Mouse (Mus musculus) MEL (cell line): ENCODE results near the gene Armc8. TPM values are rescaled to one million over a fixed set of nuclear protein-coding genes. Genes with fewer than 3 reads are reported as not detected.

Source experiments
- DNase-seq: peaks from one replicate; pipeline ENCODE4 v3.0.0; 2011; ENCODE audit warnings: low read depth, low spot score
- H3K27ac ChIP-seq: 2 replicates; pipeline ENCODE4 v1.5.1; 2012; ENCODE audit warnings: low read depth, mild to moderate bottlenecking, control low read depth, low read length, moderate library complexity; ENCODE audit not compliant: control insufficient read depth
- H3K27me3 ChIP-seq, 2 experiments: fragments of 150-350 bp in 1 of 2; sonication (generic) in 1 of 2; 2 replicates each; pipeline ENCODE4 v1.6.1; 2012; ENCODE audit warnings: low read length in 2 of 2, mild to moderate bottlenecking in 2 of 2, improper control_type of control experiment in 1 of 2, moderate library complexity in 1 of 2; ENCODE audit not compliant: insufficient read depth in 2 of 2, control insufficient read depth in 1 of 2
- H3K36me3 ChIP-seq, 2 experiments: 2 replicates each; pipeline ENCODE4 v1.6.1; 2012 to 2014; ENCODE audit warnings: low read length in 2 of 2, improper control_type of control experiment in 1 of 2, inconsistent platforms in 1 of 2, mild to moderate bottlenecking in 1 of 2; ENCODE audit not compliant: insufficient read depth in 2 of 2, control insufficient read depth in 1 of 2
- H3K4me1 ChIP-seq, 2 experiments: fragments of 150-350 bp in 1 of 2; sonication (generic) in 1 of 2; 2 replicates each; pipeline ENCODE4 v1.6.1; 2012; ENCODE audit warnings: low read length in 2 of 2, improper control_type of control experiment in 1 of 2, mild to moderate bottlenecking in 1 of 2; ENCODE audit not compliant: insufficient read depth in 2 of 2, control insufficient read depth in 1 of 2
- H3K4me3 ChIP-seq, 2 experiments: fragments of 150-350 bp in 1 of 2; sonication (generic) in 1 of 2; 2 replicates each; pipeline ENCODE4 v1.5.1; 2012; ENCODE audit warnings: low read depth in 2 of 2, low read length in 2 of 2, mild to moderate bottlenecking in 2 of 2, moderate library complexity in 2 of 2, control low read depth in 1 of 2, improper control_type of control experiment in 1 of 2; ENCODE audit not compliant: control insufficient read depth in 1 of 2, insufficient read depth in 1 of 2
- H3K79me2 ChIP-seq: 2 replicates; pipeline ENCODE4 v1.6.1; 2012; ENCODE audit warnings: mild to moderate bottlenecking, low read length, moderate library complexity; ENCODE audit not compliant: control insufficient read depth, poor library complexity, insufficient read depth
- H3K9ac ChIP-seq: 2 replicates; pipeline ENCODE4 v1.6.1; 2012; ENCODE audit warnings: low read depth, mild to moderate bottlenecking, control low read depth, low read length, moderate library complexity; ENCODE audit not compliant: control insufficient read depth, poor library complexity, severe bottlenecking
- H3K9me3 ChIP-seq: fragments of 150-350 bp; sonication (generic); replicated peaks from 2 replicates; pipeline ENCODE4 v1.6.1; 2012; ENCODE audit warnings: mild to moderate bottlenecking, low read length, improper control_type of control experiment, moderate library complexity; ENCODE audit not compliant: insufficient read depth
- BHLHE40 ChIP-seq: IDR thresholded peaks from 2 replicates; pipeline ENCODE4 v1.6.1; 2012; ENCODE audit warnings: low read depth, mild to moderate bottlenecking, inconsistent platforms, low read length, improper control_type of control experiment, borderline replicate concordance
- CHD1 ChIP-seq: IDR thresholded peaks from 2 replicates; pipeline ENCODE4 v1.6.1; 2012; ENCODE audit warnings: low read depth, mild to moderate bottlenecking, inconsistent platforms, low read length, improper control_type of control experiment
- CHD2 ChIP-seq: IDR thresholded peaks from 2 replicates; pipeline ENCODE4 v1.6.1; 2011; ENCODE audit warnings: low read length, improper control_type of control experiment
- CTCF ChIP-seq, 3 experiments: IDR thresholded peaks in 2 of 3; conservative IDR thresholded peaks in 1 of 3; 2 replicates each; pipeline ENCODE4 v1.5.1; 2011 to 2012; ENCODE audit warnings: low read length in 3 of 3, low read depth in 2 of 3, mild to moderate bottlenecking in 2 of 3, improper control_type of control experiment in 1 of 3, inconsistent platforms in 1 of 3, mixed read lengths in 1 of 3, moderate library complexity in 1 of 3; ENCODE audit not compliant: control insufficient read depth in 1 of 3, insufficient read depth in 1 of 3, poor library complexity in 1 of 3, severe bottlenecking in 1 of 3
- E2F4 ChIP-seq: IDR thresholded peaks from 2 replicates; pipeline ENCODE4 v1.6.1; 2011; ENCODE audit warnings: low read depth, low read length, improper control_type of control experiment, borderline replicate concordance
- ELF1 ChIP-seq: IDR thresholded peaks from 2 replicates; pipeline ENCODE4 v1.6.1; 2014; ENCODE audit warnings: low read depth, mild to moderate bottlenecking, inconsistent platforms, low read length, improper control_type of control experiment, moderate library complexity
- EP300 ChIP-seq, 2 experiments: IDR thresholded peaks; 2 replicates each; pipeline ENCODE4 v1.6.1; 2011; ENCODE audit warnings: improper control_type of control experiment in 2 of 2, low read length in 2 of 2, low read depth in 1 of 2, mild to moderate bottlenecking in 1 of 2
- ETS1 ChIP-seq: IDR thresholded peaks from 2 replicates; pipeline ENCODE4 v1.6.1; 2012; ENCODE audit warnings: low read depth, mild to moderate bottlenecking, inconsistent platforms, low read length, improper control_type of control experiment, moderate library complexity
- GABPA ChIP-seq: IDR thresholded peaks from 2 replicates; pipeline ENCODE4 v1.6.1; 2012; ENCODE audit warnings: low read depth, mild to moderate bottlenecking, inconsistent platforms, low read length, improper control_type of control experiment, moderate library complexity
- GATA1 ChIP-seq: IDR thresholded peaks from 2 replicates; pipeline ENCODE4 v1.6.1; 2011; ENCODE audit warnings: low read depth, low read length, improper control_type of control experiment
- HCFC1 ChIP-seq: IDR thresholded peaks from 2 replicates; pipeline ENCODE4 v1.6.1; 2012; ENCODE audit warnings: low read depth, mild to moderate bottlenecking, inconsistent platforms, low read length, improper control_type of control experiment, moderate library complexity
- JUND ChIP-seq: IDR thresholded peaks from 2 replicates; pipeline ENCODE4 v1.6.1; 2011; ENCODE audit warnings: low read depth, mild to moderate bottlenecking, improper control_type of control experiment, low read length
- KAT2A ChIP-seq: conservative IDR thresholded peaks from 2 replicates; pipeline ENCODE4 v1.6.1; 2012; ENCODE audit warnings: low read depth, low read length, improper control_type of control experiment, inconsistent platforms
- MAFK ChIP-seq: IDR thresholded peaks from 2 replicates; pipeline ENCODE4 v1.6.1; 2011; ENCODE audit warnings: low read depth, mild to moderate bottlenecking, low read length, improper control_type of control experiment, borderline replicate concordance
- MAX ChIP-seq: IDR thresholded peaks from 2 replicates; pipeline ENCODE4 v1.6.1; 2011; ENCODE audit warnings: low read length, improper control_type of control experiment
- MAZ ChIP-seq: IDR thresholded peaks from 2 replicates; pipeline ENCODE4 v1.6.1; 2012; ENCODE audit warnings: low read depth, mild to moderate bottlenecking, inconsistent platforms, low read length, improper control_type of control experiment
- MEF2A ChIP-seq: IDR thresholded peaks from 2 replicates; pipeline ENCODE4 v1.6.1; 2014; ENCODE audit warnings: low read depth, mild to moderate bottlenecking, inconsistent platforms, low read length, improper control_type of control experiment; ENCODE audit not compliant: poor library complexity, insufficient replicate concordance, severe bottlenecking; ENCODE audit errors: extremely low read depth
- MXI1 ChIP-seq: IDR thresholded peaks from 2 replicates; pipeline ENCODE4 v1.6.1; 2011; ENCODE audit warnings: mild to moderate bottlenecking, low read depth, low read length, improper control_type of control experiment
- MYB ChIP-seq: IDR thresholded peaks from 2 replicates; pipeline ENCODE4 v1.6.1; 2011; ENCODE audit warnings: mild to moderate bottlenecking, low read depth, low read length, improper control_type of control experiment
- MYC ChIP-seq: IDR thresholded peaks from 2 replicates; pipeline ENCODE4 v1.6.1; 2011; ENCODE audit warnings: low read depth, mild to moderate bottlenecking, low read length, improper control_type of control experiment, moderate library complexity
- POLR2A ChIP-seq, 2 experiments: IDR thresholded peaks; 2 replicates each; pipeline ENCODE4 v1.6.1; 2011 to 2012; ENCODE audit warnings: low read length in 2 of 2, mild to moderate bottlenecking in 2 of 2, control low read depth in 1 of 2, improper control_type of control experiment in 1 of 2, low read depth in 1 of 2, moderate library complexity in 1 of 2; ENCODE audit not compliant: control insufficient read depth in 1 of 2, insufficient read depth in 1 of 2, poor library complexity in 1 of 2
- POLR2AphosphoS2 ChIP-seq: IDR thresholded peaks from 2 replicates; pipeline ENCODE4 v1.6.1; 2011; ENCODE audit warnings: low read length, improper control_type of control experiment
- POLR2AphosphoS5 ChIP-seq: IDR thresholded peaks from 2 replicates; pipeline ENCODE4 v1.6.1; 2012; ENCODE audit warnings: low read depth, borderline replicate concordance, mild to moderate bottlenecking, inconsistent platforms, low read length, moderate library complexity, mixed read lengths
- RAD21 ChIP-seq: IDR thresholded peaks from 2 replicates; pipeline ENCODE4 v1.6.1; 2011; ENCODE audit warnings: mild to moderate bottlenecking, low read depth, low read length, improper control_type of control experiment
- RCOR1 ChIP-seq: IDR thresholded peaks from 2 replicates; pipeline ENCODE4 v1.6.1; 2012; ENCODE audit warnings: low read depth, mild to moderate bottlenecking, inconsistent platforms, low read length, improper control_type of control experiment
- SIN3A ChIP-seq: IDR thresholded peaks from 2 replicates; pipeline ENCODE4 v1.6.1; 2012; ENCODE audit warnings: low read length, improper control_type of control experiment, inconsistent platforms
- SMC3 ChIP-seq: IDR thresholded peaks from 2 replicates; pipeline ENCODE4 v1.6.1; 2011; ENCODE audit warnings: low read depth, low read length, improper control_type of control experiment
- TAL1 ChIP-seq: IDR thresholded peaks from 2 replicates; pipeline ENCODE4 v1.6.1; 2012; ENCODE audit warnings: mild to moderate bottlenecking, inconsistent platforms, low read length, moderate library complexity, mixed read lengths
- TBP ChIP-seq: IDR thresholded peaks from 2 replicates; pipeline ENCODE4 v1.8.0; 2011; ENCODE audit warnings: low read depth, low read length, improper control_type of control experiment
- TCF12 ChIP-seq: IDR thresholded peaks from 2 replicates; pipeline ENCODE4 v1.6.1; 2014; ENCODE audit warnings: low read depth, mild to moderate bottlenecking, inconsistent platforms, low read length, improper control_type of control experiment, moderate library complexity
- UBTF ChIP-seq: IDR thresholded peaks from 2 replicates; pipeline ENCODE4 v1.6.1; 2012; ENCODE audit warnings: low read depth, mild to moderate bottlenecking, inconsistent platforms, low read length, improper control_type of control experiment, moderate library complexity, borderline replicate concordance; ENCODE audit not compliant: insufficient read depth
- USF2 ChIP-seq, 2 experiments: IDR thresholded peaks; 2 replicates each; pipeline ENCODE4 v1.6.1; 2011 to 2012; ENCODE audit warnings: improper control_type of control experiment in 2 of 2, low read length in 2 of 2, borderline replicate concordance in 1 of 2, inconsistent platforms in 1 of 2, low read depth in 1 of 2, mild to moderate bottlenecking in 1 of 2; ENCODE audit not compliant: insufficient read depth in 1 of 2
- ZC3H11A ChIP-seq: IDR thresholded peaks from 2 replicates; pipeline ENCODE4 v1.6.1; 2012; ENCODE audit warnings: low read depth, mild to moderate bottlenecking, inconsistent platforms, low read length, improper control_type of control experiment
- ZKSCAN1 ChIP-seq: IDR thresholded peaks from 2 replicates; pipeline ENCODE4 v1.6.1; 2012; ENCODE audit warnings: low read depth, mild to moderate bottlenecking, inconsistent platforms, low read length, improper control_type of control experiment, moderate library complexity
- ZMIZ1 ChIP-seq: IDR thresholded peaks from 2 replicates; pipeline ENCODE4 v1.6.1; 2012; ENCODE audit warnings: low read depth, mild to moderate bottlenecking, inconsistent platforms, low read length, improper control_type of control experiment, moderate library complexity
- ZNF384 ChIP-seq: IDR thresholded peaks from 2 replicates; pipeline ENCODE4 v1.6.1; 2012; ENCODE audit warnings: low read depth, mild to moderate bottlenecking, inconsistent platforms, low read length, improper control_type of control experiment
- polyA plus RNA-seq, 2 experiments: library from polyadenylated mRNA; stranded (reverse) in 1 of 2; unstranded in 1 of 2; fragments of >175 nt in 1 of 2; fragments of >200 nt in 1 of 2; gene quantifications; 2 replicates each; pipeline versions ENCODE4 v1.2.1 to v1.2.4; 2012; ENCODE audit warnings: low replicate concordance in 2 of 2, low read depth in 1 of 2; ENCODE audit not compliant: insufficient read length in 2 of 2, insufficient read depth in 1 of 2, missing spikeins in 1 of 2
- total RNA-seq: library from RNA; depleted of rRNA; stranded (reverse); fragments of 300-350 nt; gene quantifications from 2 replicates; pipeline ENCODE4 v1.2.3, GENCODE M21; 2012; rRNA removed

Gene Armc8
- total RNA-seq (11.6 and 11.9 TPM in 2 replicates), polyA plus RNA-seq (10 to 100 TPM in 1 of 2 experiments, not detected in 1; 14.3 TPM)

DNA sequence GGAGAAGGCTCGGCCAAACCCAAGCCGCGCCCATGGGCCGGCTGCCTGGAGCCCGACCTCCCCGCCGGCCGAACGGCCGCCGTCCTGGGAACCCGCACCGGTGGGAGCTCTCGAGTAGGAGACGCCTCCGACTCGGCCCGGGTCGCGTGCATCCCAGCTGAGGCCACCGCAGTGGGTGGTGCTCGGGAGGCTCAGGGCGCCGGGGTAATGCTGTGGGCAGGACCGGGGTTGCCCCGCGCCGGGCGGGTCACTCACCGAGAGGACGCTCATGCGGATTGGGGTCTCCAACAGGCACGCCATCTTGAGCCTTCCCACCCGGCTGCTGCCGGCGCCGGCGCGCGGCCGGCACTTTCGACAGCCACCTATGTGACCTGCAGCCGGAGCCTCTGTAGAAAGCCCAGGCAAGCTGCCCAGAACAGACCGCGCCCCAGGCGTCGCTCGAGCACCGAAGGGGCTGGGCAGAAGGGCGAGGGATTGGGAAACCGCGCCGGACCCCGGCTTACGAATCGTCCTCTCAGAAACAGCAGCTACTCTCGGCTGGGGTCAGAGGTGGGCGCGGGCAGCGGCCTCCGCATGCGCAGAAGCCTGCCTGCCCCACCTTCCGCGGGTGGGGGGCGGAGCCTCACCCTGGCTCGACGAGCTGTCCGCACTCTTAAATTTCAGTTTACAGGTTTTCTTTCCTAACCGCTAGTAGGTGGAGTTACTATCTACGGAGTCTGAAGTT is at the start of gene Armc8:
Gene Armc8 (minus strand): TSS at position 553 of the 724 bp plus-strand sequence.
- Histone ChIP-seq H3K4me3 (peak within 1 kb of the TSS; percentile 83 to 92), H3K27me3 (no peaks in the 10 kb centered on the region), H3K79me2 (peaks cover 33% of the 10 kb centered on the region), H3K9me3 (no peaks in the 10 kb centered on the region), H3K36me3 (peaks cover 0 to 18% of the 10 kb centered on the region in 2 experiments; a peak in 2 of 4 replicates), H3K4me1 (peaks cover 9% of the 10 kb centered on the region in 2 experiments), H3K27ac (peak within 1 kb of the TSS; percentile 100), H3K9ac (peak within 1 kb of the TSS; percentile 100)
- DNase-seq, result peak; percentile 96
- TF ChIP-seq ZNF384 (no peak), KAT2A (no peak; the same call in 1 of the 2 replicates), MAZ (no peak), JUND (no peak), MEF2A (no peak), POLR2AphosphoS5 (no peak), SIN3A (no peak), BHLHE40 (peak; percentile 83), SMC3 (no peak), TCF12 (no peak; the same call in 1 of the 2 replicates), RAD21 (no peak), POLR2A (IDR thresholded peaks at IDR 0.05; ENCODE audit: control insufficient read depth in 1 of 2, insufficient read depth in 1 of 2, low read depth in 1 of 2, low read length in 2 of 2, poor library complexity in 1 of 2) (peak in 1 of 2 experiments; percentile 89), CHD1 (no peak), ZC3H11A (peak; percentile 99), CHD2 (no peak), RCOR1 (no peak), MAX (peak; percentile 11), GATA1 (no peak), GABPA (no peak), POLR2AphosphoS2 (no peak), TAL1 (no peak), UBTF (no peak), MXI1 (peak; percentile 75; the same call in 1 of the 2 replicates), ELF1 (no peak; the same call in 1 of the 2 replicates), CTCF (IDR thresholded peaks at IDR 0.05 in 2 of 3, conservative IDR thresholded peaks at IDR 0.05 in 1 of 3; ENCODE audit: control insufficient read depth in 1 of 3, insufficient read depth in 1 of 3, low read depth in 2 of 3, low read length in 3 of 3, poor library complexity in 1 of 3, severe bottlenecking in 1 of 3) (no peak), MYC (peak; percentile 45; the same call in 1 of the 2 replicates), MAFK (no peak), ZKSCAN1 (no peak), ZMIZ1 (no peak; the same call in 1 of the 2 replicates), MYB (no peak; the same call in 1 of the 2 replicates), E2F4 (no peak; the same call in 1 of the 2 replicates), TBP (peak; percentile 75), ETS1 (peak; percentile 45; the same call in 1 of the 2 replicates), USF2 (IDR thresholded peaks at IDR 0.05; ENCODE audit: borderline replicate concordance in 1 of 2, insufficient read depth in 1 of 2, low read depth in 1 of 2, low read length in 2 of 2) (no peak), HCFC1 (peak; percentile 89), EP300 (IDR thresholded peaks at IDR 0.05; ENCODE audit: low read depth in 1 of 2, low read length in 2 of 2) (no peak)
